Mouse (Mus musculus) left cerebral cortex, postnatal 4 days (tissue): ENCODE results near the gene Ly6g6f. TPM values are rescaled to one million over a fixed set of nuclear protein-coding genes. Genes with fewer than 3 reads are reported as not detected.

ENCODE experiments used
- DNase-seq: peaks from one replicate; pipeline ENCODE4 v3.0.0-alpha.2; 2022
- intact Hi-C: fragments of 180-260 bp; cut with DNase I; formaldehyde crosslinking; loops from one replicate; pipeline ENCODE4 v1.15.1; 2025
- total RNA-seq, 2 experiments: library from RNA; stranded (reverse); gene quantifications; 2 replicates each; pipeline ENCODE4 v1.2.3; 2021

Ly6g6f gene
- total RNA-seq, 2 experiments from 2014 or later: not detected

- intact Hi-C loops: no loop called here
- DNase-seq: no peak
Measured at GRCm38 (mm10) chr17:35080710-35081109, 4.7 kb downstream of the Ly6g6f start.

- intact Hi-C loops: no loop called here
- DNase-seq: no peak
Measured at GRCm38 (mm10) chr17:35080248-35080647, 5.2 kb downstream of the Ly6g6f start.

GRCm38 (mm10) chr17:35079778-35080177 lies 5.6 kb downstream of the Ly6g6f start:
- intact Hi-C loops: no loop called here
- no peak for DNase-seq

- intact Hi-C loops: no loop called here
- peak; percentile 46 for DNase-seq
Measured at GRCm38 (mm10) chr17:35077786-35078233, 7.6 kb downstream of the Ly6g6f start, which contains the start of gene Ly6g6d. TSS of gene Ly6g6d (minus strand) at chr17:35078065.

GRCm38 (mm10) chr17:35077285-35077684 lies 8.1 kb downstream of the Ly6g6f start:
- DNase-seq: no peak
- intact Hi-C loops: no loop called here

- no peak for DNase-seq
- intact Hi-C loops: no loop called here
Measured at GRCm38 (mm10) chr17:35076507-35077176, 8.8 kb downstream of the Ly6g6f start, which contains the start of gene Ly6g6e. TSS of gene Ly6g6e (plus strand) at chr17:35076902.

- intact Hi-C loops: no loop called here
- peak; percentile 48 for DNase-seq
Measured at GRCm38 (mm10) chr17:35074097-35074496, 11.3 kb downstream of the Ly6g6f start.

GRCm38 (mm10) chr17:35071454-35071853 lies 14.0 kb downstream of the Ly6g6f start:
- intact Hi-C loops: no loop called here
- no peak for DNase-seq

- intact Hi-C loops: no loop called here
- DNase-seq: no peak
Measured at GRCm38 (mm10) chr17:35070556-35071229, 14.7 kb downstream of the Ly6g6f start.

GRCm38 (mm10) chr17:35068213-35068914 lies 17.0 kb downstream of the Ly6g6f start:
- no peak for DNase-seq
- intact Hi-C loops: no loop called here

GRCm38 (mm10) chr17:35066084-35066483 lies 19.3 kb downstream of the Ly6g6f start, which contains the start of gene Mpig6b:
TSS of gene Mpig6b (minus strand) at chr17:35066184.
- intact Hi-C loops: no loop called here
- DNase-seq: no peak

GRCm38 (mm10) chr17:35064951-35065947 lies 20.2 kb downstream of the Ly6g6f start, which contains the start of gene Ly6g6c:
TSS of gene Ly6g6c (plus strand) at chr17:35065388.
- intact Hi-C loops: no loop called here
- no peak for DNase-seq

GRCm38 (mm10) chr17:35064378-35064877 lies 21.0 kb downstream of the Ly6g6f start:
- no peak for DNase-seq
- intact Hi-C loops: no loop called here

GRCm38 (mm10) chr17:35063466-35063865 lies 21.9 kb downstream of the Ly6g6f start:
- DNase-seq: peak; percentile 70
- intact Hi-C loops: no loop called here

GRCm38 (mm10) chr17:35061299-35061698 lies 24.1 kb downstream of the Ly6g6f start:
- DNase-seq: no peak
- intact Hi-C loops: no loop called here

GRCm38 (mm10) chr17:35060737-35061297 lies 24.6 kb downstream of the Ly6g6f start:
- DNase-seq: no peak
- intact Hi-C loops: no loop called here

GRCm38 (mm10) chr17:35060071-35060470 lies 25.3 kb downstream of the Ly6g6f start:
- intact Hi-C loops: no loop called here
- no peak for DNase-seq

GRCm38 (mm10) chr17:35058911-35059892 lies 26.2 kb downstream of the Ly6g6f start, which contains the start of gene Ddah2:
TSS of gene Ddah2 (plus strand) at chr17:35059035.
- intact Hi-C loops: loop anchor here (1.0 kb wide), 1 partner anchor 38 kb away; no protein-coding TSS in a partner anchor
- DNase-seq: peak; percentile 97
